Mouse (Mus musculus): ENCODE measurements at regions not wholly inside any gene's neighbourhood (a gene's known extent, or its start where the extent isn't known, plus 50 kb on each side); places are given as distances from the start of the nearest gene placed in this dataset.

DNA sequence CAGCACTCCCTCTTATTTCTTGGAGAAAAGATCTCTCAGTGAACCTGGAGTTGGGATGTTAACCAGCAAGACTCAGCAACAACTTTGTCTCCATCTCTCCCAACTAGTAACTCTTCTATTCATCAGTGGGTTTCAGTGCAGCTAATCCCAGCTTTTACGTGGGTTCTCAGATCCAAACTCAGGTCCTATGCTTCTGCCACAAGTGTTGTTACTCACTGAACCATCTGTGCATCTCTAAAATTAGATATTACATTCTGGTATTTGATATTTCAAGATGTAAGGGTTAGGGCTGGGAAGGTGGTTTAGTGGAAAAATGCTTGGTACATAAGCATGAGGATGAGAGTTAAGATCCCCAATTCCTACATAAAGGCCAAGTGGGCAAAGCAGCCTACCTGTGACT, 136.8 kb downstream of the Gm17521 start:
- TF ChIP-seq POLR2A (IDR thresholded peaks at IDR 0.05; ENCODE audit: extremely low read depth, insufficient read depth, low read length) (no peak), CTCF (IDR thresholded peaks at IDR 0.05; ENCODE audit: low read depth, low read length) (no peak)

Measured in liver, adult 2 months (tissue).